Mouse (Mus musculus) retina, postnatal 7 days (tissue): ENCODE results near the gene Bgn.

Experiments used
- DNase-seq: peaks from one replicate; pipeline ENCODE4 v3.0.0-alpha.2; 2012; ENCODE audit warnings: low read depth, low spot score

The Bgn gene

GRCm38 (mm10) chrX:73483484-73483810, at the start of gene Bgn:
Gene Bgn (plus strand): TSS chrX:73483602.
- no peak for DNase-seq

- no peak for DNase-seq
These were observed 48.1 kb upstream of the Bgn start, which contains the start of gene Trex2 for GRCm38 (mm10) chrX:73435252-73435651. Gene Trex2 (minus strand): TSS chrX:73435344.

GRCm38 (mm10) chrX:73441428-73441827, 42.0 kb upstream of the Bgn start:
- DNase-seq: no peak

- peak; percentile 27 for DNase-seq
These were observed 31.5 kb upstream of the Bgn start for GRCm38 (mm10) chrX:73451949-73452348.

GRCm38 (mm10) chrX:73458877-73459392, 24.5 kb upstream of the Bgn start, which contains the start of gene Haus7:
Gene Haus7 (minus strand): TSS chrX:73459044.
- peak; percentile 81 for DNase-seq

GRCm38 (mm10) chrX:73460792-73461191, 22.6 kb upstream of the Bgn start:
- no peak for DNase-seq

GRCm38 (mm10) chrX:73465483-73466186, 17.8 kb upstream of the Bgn start:
- DNase-seq: no peak

GRCm38 (mm10) chrX:73467446-73468241, 15.8 kb upstream of the Bgn start:
- no peak for DNase-seq

GRCm38 (mm10) chrX:73468330-73468729, 15.1 kb upstream of the Bgn start:
- no peak for DNase-seq

- DNase-seq: no peak
These were observed 14.7 kb upstream of the Bgn start for GRCm38 (mm10) chrX:73468752-73469151.

- DNase-seq: no peak
These were observed 11.6 kb upstream of the Bgn start for GRCm38 (mm10) chrX:73471764-73472163.

- DNase-seq: no peak
These were observed 8.8 kb upstream of the Bgn start for GRCm38 (mm10) chrX:73474340-73475165.

GRCm38 (mm10) chrX:73475658-73476256, 7.6 kb upstream of the Bgn start:
- DNase-seq: no peak

GRCm38 (mm10) chrX:73476621-73477020, 6.8 kb upstream of the Bgn start:
- DNase-seq: no peak

- no peak for DNase-seq
These were observed 5.9 kb upstream of the Bgn start for GRCm38 (mm10) chrX:73477500-73477899.

- DNase-seq: no peak
These were observed 3.7 kb upstream of the Bgn start for GRCm38 (mm10) chrX:73479656-73480055.

GRCm38 (mm10) chrX:73480334-73480733, 3.1 kb upstream of the Bgn start:
- no peak for DNase-seq

GRCm38 (mm10) chrX:73482643-73483483, 539 bp upstream of the Bgn start:
- no peak for DNase-seq

- DNase-seq: no peak
These were observed 674 bp downstream of the Bgn start for GRCm38 (mm10) chrX:73484076-73484475.

- no peak for DNase-seq
These were observed 1.5 kb downstream of the Bgn start for GRCm38 (mm10) chrX:73484870-73485269.

- no peak for DNase-seq
These were observed 3.5 kb downstream of the Bgn start for GRCm38 (mm10) chrX:73486920-73487319.
